Mouse (Mus musculus) spleen, adult 2 months (tissue): ENCODE measurements at regions not wholly inside any gene's neighbourhood (a gene's known extent, or its start where the extent isn't known, plus 50 kb on each side); places are given as distances from the start of the nearest gene placed in this dataset.

Source experiments
- DNase-seq, 2 experiments: peaks; one replicate each; pipeline versions ENCODE4 v3.0.0 to v3.0.0-alpha.2; 2012 to 2021; ENCODE audit warnings: low spot score in 2 of 2, low read depth in 1 of 2
- H3K27ac ChIP-seq: fragments of 200-500 bp; 2 replicates; pipeline ENCODE4 v1.5.1; 2012; ENCODE audit warnings: low read length, inconsistent platforms; ENCODE audit not compliant: insufficient read depth
- H3K27me3 ChIP-seq: fragments of 200-500 bp; 2 replicates; pipeline ENCODE4 v1.6.1; 2012; ENCODE audit warnings: mild to moderate bottlenecking, moderate library complexity, low read length, inconsistent platforms; ENCODE audit not compliant: control insufficient read depth, insufficient read depth
- H3K36me3 ChIP-seq: fragments of 200-500 bp; 2 replicates; pipeline ENCODE4 v1.6.1; 2012; ENCODE audit warnings: mild to moderate bottlenecking, low read length, inconsistent platforms; ENCODE audit not compliant: control insufficient read depth, insufficient read depth
- H3K4me1 ChIP-seq: fragments of 200-500 bp; 2 replicates; pipeline ENCODE4 v1.6.1; 2011; ENCODE audit warnings: inconsistent platforms; ENCODE audit not compliant: control insufficient read depth, insufficient read depth, insufficient read length
- H3K4me3 ChIP-seq: fragments of 200-500 bp; 2 replicates; pipeline ENCODE4 v1.5.1; 2011; ENCODE audit warnings: mild to moderate bottlenecking, inconsistent platforms; ENCODE audit not compliant: insufficient read depth, insufficient read length; ENCODE audit errors: extremely low read depth
- CTCF ChIP-seq: fragments of 200-500 bp; IDR thresholded peaks from 2 replicates; pipeline ENCODE4 v1.5.1; 2011; ENCODE audit warnings: mild to moderate bottlenecking, inconsistent platforms; ENCODE audit not compliant: insufficient read depth, insufficient read length, insufficient replicate concordance; ENCODE audit errors: extremely low read depth
- POLR2A ChIP-seq: fragments of 200-500 bp; IDR thresholded peaks from 2 replicates; pipeline ENCODE4 v1.6.1; 2011; ENCODE audit warnings: low read depth, low read length, inconsistent platforms
- WGBS: fragments of 180-500 bp; shearing (Covaris S2); methylation state at CpG from one replicate; pipeline ENCODE4 v1.1.7; 2018; 5-methylcytosine and 5-hydroxymethylcytosine counted together

- 95% methylated on average over 5 of the region's 5 CpGs for WGBS
- no peaks in the 10 kb centered on the region; the same call in none of the 2 replicates for H3K4me1 ChIP-seq
- DNase-seq = no peak
- no peak overlapping the region for H3K27ac ChIP-seq
- TF ChIP-seq CTCF = no peak
- TF ChIP-seq POLR2A = no peak
- no peaks in the 10 kb centered on the region for H3K27me3 ChIP-seq
- H3K4me3 ChIP-seq = no peak overlapping the region
- no peaks in the 10 kb centered on the region for H3K36me3 ChIP-seq
Measured at GRCm38 (mm10) chr8:34462262-34462661, 350.7 kb upstream of the Gm10131 start.

GRCm38 (mm10) chr8:34458300-34458699 lies 346.8 kb upstream of the Gm10131 start:
- no peak for DNase-seq
- no peak overlapping the region for H3K4me3 ChIP-seq

GRCm38 (mm10) chr8:34456543-34456942 lies 345.0 kb upstream of the Gm10131 start:
- no peaks in the 10 kb centered on the region for H3K27me3 ChIP-seq
- no peaks in the 10 kb centered on the region; the same call in none of the 2 replicates for H3K4me1 ChIP-seq
- TF ChIP-seq CTCF (no peak), POLR2A (no peak)
- 82% methylated on average over 3 of the region's 3 CpGs for WGBS
- no peak for DNase-seq
- H3K4me3 ChIP-seq = no peak overlapping the region
- H3K36me3 ChIP-seq = no peaks in the 10 kb centered on the region
- no peak overlapping the region for H3K27ac ChIP-seq

More at GRCm38 (mm10) chr8:34458300-34458699, 346.8 kb upstream of the Gm10131 start:
- Histone ChIP-seq H3K27me3 (no peaks in the 10 kb centered on the region), H3K36me3 (no peaks in the 10 kb centered on the region), H3K4me1 (no peaks in the 10 kb centered on the region; the same call in none of the 2 replicates), H3K27ac (no peak overlapping the region)
- TF ChIP-seq CTCF = no peak
- TF ChIP-seq POLR2A = no peak
- WGBS = 31% methylated on average over 8 of the region's 8 CpGs

GRCm38 (mm10) chr8:34455376-34455775 lies 343.8 kb upstream of the Gm10131 start:
- Histone ChIP-seq H3K27ac (no peak overlapping the region), H3K4me3 (no peak overlapping the region), H3K36me3 (no peaks in the 10 kb centered on the region), H3K27me3 (no peaks in the 10 kb centered on the region), H3K4me1 (no peaks in the 10 kb centered on the region; the same call in none of the 2 replicates)
- 55% methylated on average over 14 of the region's 14 CpGs for WGBS
- peak; percentile 11 to 25 for DNase-seq
- TF ChIP-seq POLR2A (no peak), CTCF (no peak)

- TF ChIP-seq POLR2A (no peak), CTCF (no peak)
- H3K4me1 ChIP-seq = no peaks in the 10 kb centered on the region; the same call in 1 of the 2 replicates
- no peaks in the 10 kb centered on the region for H3K36me3 ChIP-seq
- no peak for DNase-seq
- no peaks in the 10 kb centered on the region for H3K27me3 ChIP-seq
- no peak overlapping the region for H3K27ac ChIP-seq
- H3K4me3 ChIP-seq = no peak overlapping the region
- 86% methylated on average over 6 of the region's 6 CpGs for WGBS
Measured at GRCm38 (mm10) chr8:34452811-34453210, 341.3 kb upstream of the Gm10131 start.

- no peaks in the 10 kb centered on the region for H3K27me3 ChIP-seq
- no peak overlapping the region for H3K27ac ChIP-seq
- no peaks in the 10 kb centered on the region for H3K36me3 ChIP-seq
- 72% methylated on average over 6 of the region's 6 CpGs for WGBS
- TF ChIP-seq CTCF (no peak), POLR2A (no peak)
- no peaks in the 10 kb centered on the region; the same call in 1 of the 2 replicates for H3K4me1 ChIP-seq
- H3K4me3 ChIP-seq = no peak overlapping the region
- no peak for DNase-seq
Measured at GRCm38 (mm10) chr8:34451211-34452000, 339.9 kb upstream of the Gm10131 start.
